Mouse (Mus musculus) heart, adult 8-10 months (tissue): Measurements from ENCODE around the gene Ralbp1. TPM values are rescaled to one million over a fixed set of nuclear protein-coding genes. Genes with fewer than 3 reads are reported as not detected.

ENCODE experiments used
- DNase-seq: peaks from one replicate; pipeline ENCODE4 v3.0.0; 2022; ENCODE audit warnings: low spot score
- total RNA-seq, 4 experiments: library from RNA; stranded (reverse); gene quantifications; 2 replicates each; pipeline ENCODE4 v1.2.4; 2022

The Ralbp1 gene
- total RNA-seq, 4 experiments from 2014 or later, result 33.6 to 42.3 (median 34.1) TPM

GRCm38 (mm10) chr17:65799353-65799752 lies 86.2 kb downstream of the Ralbp1 start:
- no peak for DNase-seq

DNA sequence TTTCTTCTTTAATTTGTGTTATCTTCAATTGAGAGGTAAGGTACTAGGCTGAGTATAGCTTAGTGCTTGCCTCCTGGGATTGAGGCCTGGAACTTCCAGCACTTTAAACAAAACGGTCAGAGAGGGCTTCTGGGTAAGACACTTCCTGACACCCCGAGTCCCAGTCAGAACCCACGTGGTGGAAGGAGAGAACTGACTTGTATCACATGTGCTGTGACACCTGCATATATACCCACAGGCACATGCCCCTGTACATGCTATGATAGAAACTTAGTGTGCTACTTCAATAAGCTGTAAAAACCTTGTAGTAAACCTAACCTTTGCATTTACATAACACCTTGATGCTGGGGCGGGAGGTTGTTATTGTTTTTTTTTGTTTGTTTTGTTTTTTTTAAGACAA lies 87.2 kb downstream of the Ralbp1 start:
- DNase-seq, result no peak

Other genes starting within 250 kb of the Ralbp1 start
- under 1 TPM in 2 of 4 experiments, not detected in 2; 0.12 to 0.16 TPM for gene Txndc2, start 243.6 kb downstream of the Ralbp1 start, total RNA-seq
- 10 to 100 TPM in 3 of 4 experiments, 1 to 10 TPM in 1; 9.5 to 15.5 (median 12.9) TPM for gene Rab31, start 113.0 kb downstream of the Ralbp1 start, total RNA-seq
- 10 to 100 TPM; 33.2 to 39.5 (median 37.6) TPM for gene Ppp4r1, start 103.2 kb downstream of the Ralbp1 start, total RNA-seq
- 10 to 100 TPM; 69.1 to 85.0 (median 79.8) TPM for gene Twsg1, start 65.4 kb upstream of the Ralbp1 start, total RNA-seq
- gene Ankrd12, start 191.3 kb upstream of the Ralbp1 start, total RNA-seq, result 10 to 100 TPM; 20.7 to 29.5 (median 24.1) TPM
- 1,000 to 10,000 TPM; 1,211 to 1,253 (median 1,225) TPM for gene Ndufv2, start 215.8 kb upstream of the Ralbp1 start, total RNA-seq
- gene Washc1, start 225.7 kb upstream of the Ralbp1 start, total RNA-seq, result 10 to 100 TPM; 17.3 to 24.4 (median 19.3) TPM
- 1 to 10 TPM in 3 of 4 experiments, under 1 TPM in 1; 0.88 to 1.5 (median 1.2) TPM for gene Ddx11, start 237.7 kb upstream of the Ralbp1 start, total RNA-seq